Mouse (Mus musculus): ENCODE results near the gene Hacl1.

Gene Hacl1

DNA sequence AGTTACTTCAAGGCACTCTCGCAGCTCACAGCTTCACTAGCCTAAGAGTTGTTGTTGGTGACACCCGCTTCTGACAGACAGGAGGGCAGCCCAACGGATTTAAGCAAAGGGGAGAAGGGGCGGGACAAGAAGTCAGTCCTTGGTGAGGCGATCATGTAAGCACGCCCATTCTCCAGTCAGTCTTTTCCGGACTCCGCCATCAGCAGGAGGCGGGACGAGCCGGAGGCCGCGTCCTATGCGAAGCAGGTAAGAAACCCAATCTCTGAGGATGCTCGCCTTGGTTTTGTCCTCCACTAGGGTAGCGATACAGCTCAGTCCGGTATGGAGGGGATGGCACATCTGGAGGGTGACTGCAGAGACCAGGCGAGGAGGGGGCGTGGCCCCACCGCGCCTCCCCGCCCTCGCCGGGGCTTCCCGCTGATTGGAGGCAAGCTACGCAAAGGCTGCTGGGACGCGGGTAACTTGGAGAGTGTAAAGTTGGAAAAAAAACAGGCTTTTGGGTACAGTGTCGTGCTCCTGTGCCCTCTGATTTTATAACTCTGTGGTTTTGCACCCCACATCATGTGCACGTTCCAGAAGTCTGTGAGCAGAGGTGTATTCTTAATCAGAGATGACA lies at the start of gene Hacl1, which contains the start of gene Btd:
Gene Hacl1, minus strand, starts transcription at position 397 of the 616 bp plus-strand sequence.
Gene Btd, plus strand, starts transcription at position 139 of the 616 bp plus-strand sequence.
- in situ Hi-C loops (cut with MboI, MseI), result loop anchor here in 1 of 2 experiments (25.0 kb wide), 1 partner anchor 846 kb away; no protein-coding TSS in a partner anchor

DNA sequence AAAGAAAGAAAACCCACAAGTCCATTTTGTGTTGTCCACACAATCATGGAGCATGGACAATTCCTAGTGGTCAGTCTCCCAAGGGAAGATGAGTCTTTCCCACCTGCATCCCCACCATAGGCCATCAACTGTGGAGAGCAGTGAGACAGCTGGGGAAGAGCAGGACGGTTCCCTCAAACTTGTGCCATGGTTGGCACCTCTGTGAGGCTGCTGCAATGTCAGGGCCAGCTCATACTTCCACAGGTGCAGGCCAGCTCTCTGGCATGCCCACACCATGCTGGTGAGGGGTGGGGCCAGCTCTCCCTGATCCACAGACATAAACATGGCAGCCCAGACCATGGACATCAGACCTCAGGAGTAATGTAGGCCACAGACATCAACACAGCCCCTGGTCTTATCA lies 45.1 kb upstream of the Hacl1 start:
- in situ Hi-C loops (cut with MboI, MseI), result no loop called here

DNA sequence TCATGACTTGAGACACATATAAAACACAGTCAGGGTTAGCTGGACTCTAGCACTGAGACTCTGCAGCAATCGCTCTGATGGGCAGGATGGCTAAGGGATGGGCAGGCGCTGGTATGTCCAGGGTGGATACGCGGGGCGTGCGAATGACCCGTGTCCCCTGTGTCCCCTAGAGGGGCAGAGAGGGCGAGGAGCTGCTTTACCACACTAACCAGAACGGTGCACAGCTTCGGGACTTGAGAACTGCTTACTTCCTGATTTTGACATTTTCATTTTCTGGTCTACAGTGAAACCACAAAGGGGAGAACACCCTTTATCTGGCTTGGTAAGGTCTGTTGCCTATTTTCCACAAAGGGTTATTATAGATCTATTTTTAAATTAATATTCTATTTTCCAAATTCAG lies 44.6 kb upstream of the Hacl1 start:
- in situ Hi-C loops (cut with MboI, MseI), result no loop called here

DNA sequence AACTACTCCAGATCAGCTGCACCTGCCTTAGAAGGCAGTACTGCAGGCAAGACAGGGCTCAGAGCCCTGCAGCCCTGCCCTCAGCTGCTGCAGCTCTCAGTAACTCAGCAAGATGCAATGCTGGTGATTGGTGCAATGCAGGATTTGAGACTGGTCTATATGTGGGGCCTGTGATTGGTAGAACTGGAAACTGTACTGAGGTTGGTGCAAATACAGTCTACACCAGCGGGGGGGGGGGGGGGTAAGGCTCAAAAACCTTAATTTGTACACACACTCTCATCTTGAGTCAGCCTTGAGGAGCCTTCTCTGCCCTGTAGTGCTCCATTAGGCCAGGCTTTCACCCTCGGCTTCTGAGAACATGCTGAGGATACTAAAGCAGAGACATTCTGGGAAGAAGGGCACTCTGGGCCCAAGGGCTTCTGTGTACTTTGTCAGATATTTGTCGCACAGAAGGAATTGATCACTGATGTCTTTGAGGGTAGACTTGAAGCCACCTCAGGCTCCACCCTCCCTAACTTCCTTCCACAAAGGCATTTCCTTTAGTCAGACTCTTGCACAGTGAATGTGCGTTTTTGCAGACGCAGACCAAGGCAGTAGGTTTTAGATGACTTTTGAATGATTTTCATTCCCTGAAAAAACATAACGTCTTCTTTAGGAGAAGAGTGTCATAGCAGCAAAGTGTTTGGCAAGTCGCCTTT lies 43.4 kb upstream of the Hacl1 start:
- in situ Hi-C loops (cut with MboI, MseI), result no loop called here

DNA sequence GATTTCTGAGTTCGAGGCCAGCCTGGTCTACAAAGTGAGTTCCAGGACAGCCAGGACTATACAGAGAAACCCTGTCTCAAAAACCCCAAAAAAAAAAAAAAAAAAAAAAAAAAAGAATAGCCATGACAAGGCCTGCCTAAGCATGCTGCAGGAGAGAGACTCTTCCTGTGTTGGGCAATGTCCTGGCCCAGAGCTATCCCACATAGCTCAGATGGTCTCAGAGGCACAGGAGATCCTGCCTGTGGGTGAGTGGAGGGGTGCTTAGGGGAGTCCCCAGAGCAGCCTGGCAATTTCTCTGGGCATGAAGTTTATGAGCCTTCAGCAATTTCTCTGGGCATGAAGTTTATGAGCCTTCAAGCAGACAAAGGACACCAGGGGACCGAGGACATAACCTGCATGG lies 42.5 kb upstream of the Hacl1 start:
- in situ Hi-C loops (cut with MboI, MseI), result no loop called here

DNA sequence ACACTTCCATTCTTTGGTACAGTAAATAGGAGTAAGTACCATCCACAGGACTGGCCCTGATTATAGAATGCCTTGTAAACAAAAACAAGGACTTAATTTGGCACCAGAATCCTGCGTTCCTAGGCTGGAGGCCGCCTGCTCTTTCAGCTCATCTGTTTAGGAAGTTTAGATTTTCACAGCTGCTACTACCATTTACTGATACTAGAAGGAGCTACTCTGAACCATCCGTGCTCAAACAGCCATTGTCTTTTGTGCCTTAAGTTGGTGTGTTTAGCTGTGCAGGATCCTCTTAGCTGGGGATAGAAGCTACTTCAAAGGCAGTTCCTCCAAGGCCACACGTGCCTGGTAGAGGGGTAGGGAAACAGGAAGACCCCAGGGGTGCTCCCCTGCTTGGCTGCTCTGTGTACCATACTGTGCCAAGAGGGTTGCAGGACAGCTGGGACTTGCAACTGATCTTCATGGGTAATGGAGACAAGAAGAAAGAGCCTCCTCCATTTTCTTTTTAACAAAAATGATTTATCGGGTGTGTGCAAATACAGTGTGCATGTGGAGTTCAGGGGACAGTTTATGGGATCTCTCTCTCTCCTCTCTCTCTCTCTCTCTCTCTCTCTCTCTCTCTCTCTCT lies 41.0 kb upstream of the Hacl1 start:
- in situ Hi-C loops (cut with MboI, MseI), result no loop called here

DNA sequence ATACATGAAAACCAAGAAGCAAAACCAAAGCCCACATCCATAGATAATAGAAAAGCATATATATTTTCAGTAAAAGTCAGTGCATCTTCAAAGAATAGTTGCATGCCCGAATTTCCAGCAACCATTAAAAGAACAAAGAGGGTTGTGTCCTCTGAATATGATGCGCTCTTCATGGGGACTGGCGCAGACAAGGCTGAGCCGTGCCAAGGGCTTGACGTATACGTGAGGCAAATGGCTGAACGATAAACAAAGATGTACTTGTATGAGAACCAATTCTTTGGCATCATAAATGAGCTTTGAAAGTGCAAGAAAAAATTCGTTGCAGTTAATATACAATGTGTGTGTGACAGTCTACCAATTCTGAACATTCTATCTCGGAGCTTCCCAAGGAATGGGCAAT lies 40.2 kb upstream of the Hacl1 start:
- in situ Hi-C loops (cut with MboI, MseI), result no loop called here

DNA sequence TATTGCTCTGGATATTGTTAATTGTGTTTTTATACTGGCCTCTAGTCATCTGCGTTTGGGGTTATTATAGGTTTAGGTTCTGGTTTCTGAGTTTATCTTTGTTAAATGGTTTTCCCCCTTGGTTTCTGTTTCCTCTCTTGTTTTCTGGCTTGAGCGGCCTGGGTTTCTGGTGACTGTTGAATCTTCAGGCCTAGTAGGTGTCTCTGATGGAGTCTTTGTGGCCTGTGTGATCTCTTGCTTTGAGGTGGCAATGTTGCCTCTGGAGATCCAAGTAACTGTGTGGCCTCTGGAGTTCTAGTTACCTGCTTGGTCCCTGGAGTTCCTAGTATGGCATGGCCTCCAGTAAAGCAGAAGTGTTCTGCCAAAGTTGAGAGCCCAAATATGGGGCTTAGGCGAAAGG lies 39.6 kb upstream of the Hacl1 start:
- in situ Hi-C loops (cut with MboI, MseI), result no loop called here

DNA sequence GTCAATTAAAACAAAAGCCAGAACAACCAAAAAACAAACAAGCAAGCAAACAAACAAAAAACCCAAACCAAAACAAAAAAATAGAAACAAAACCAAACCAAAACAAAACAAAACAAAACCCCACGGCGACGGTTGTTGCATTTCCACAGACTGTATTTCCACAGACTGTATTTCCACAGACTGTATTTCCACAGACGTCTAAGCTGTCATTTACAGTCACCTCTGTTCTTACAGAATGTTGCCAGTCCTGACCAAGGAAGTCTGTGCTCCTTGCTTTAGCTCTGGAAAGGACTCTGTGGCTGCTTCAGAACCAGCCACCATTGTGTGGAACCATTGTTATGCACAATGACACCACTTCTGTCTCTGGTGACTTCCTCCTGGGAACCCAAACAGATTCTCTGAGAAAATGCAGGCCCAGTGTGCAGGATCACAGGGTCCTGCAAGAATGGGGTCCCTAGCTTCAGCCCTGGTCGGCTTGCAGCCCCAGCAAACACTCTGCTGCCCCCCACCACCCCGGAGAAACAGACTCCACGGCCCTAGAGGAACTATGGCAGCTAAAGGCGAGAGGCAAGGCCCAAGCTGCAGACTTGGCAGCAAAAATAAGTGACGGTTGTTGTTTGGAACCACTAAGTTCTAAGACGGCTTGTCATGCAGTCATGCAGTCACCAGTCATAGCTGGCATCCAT lies 30.7 kb upstream of the Hacl1 start:
- in situ Hi-C loops (cut with MboI, MseI), result no loop called here

DNA sequence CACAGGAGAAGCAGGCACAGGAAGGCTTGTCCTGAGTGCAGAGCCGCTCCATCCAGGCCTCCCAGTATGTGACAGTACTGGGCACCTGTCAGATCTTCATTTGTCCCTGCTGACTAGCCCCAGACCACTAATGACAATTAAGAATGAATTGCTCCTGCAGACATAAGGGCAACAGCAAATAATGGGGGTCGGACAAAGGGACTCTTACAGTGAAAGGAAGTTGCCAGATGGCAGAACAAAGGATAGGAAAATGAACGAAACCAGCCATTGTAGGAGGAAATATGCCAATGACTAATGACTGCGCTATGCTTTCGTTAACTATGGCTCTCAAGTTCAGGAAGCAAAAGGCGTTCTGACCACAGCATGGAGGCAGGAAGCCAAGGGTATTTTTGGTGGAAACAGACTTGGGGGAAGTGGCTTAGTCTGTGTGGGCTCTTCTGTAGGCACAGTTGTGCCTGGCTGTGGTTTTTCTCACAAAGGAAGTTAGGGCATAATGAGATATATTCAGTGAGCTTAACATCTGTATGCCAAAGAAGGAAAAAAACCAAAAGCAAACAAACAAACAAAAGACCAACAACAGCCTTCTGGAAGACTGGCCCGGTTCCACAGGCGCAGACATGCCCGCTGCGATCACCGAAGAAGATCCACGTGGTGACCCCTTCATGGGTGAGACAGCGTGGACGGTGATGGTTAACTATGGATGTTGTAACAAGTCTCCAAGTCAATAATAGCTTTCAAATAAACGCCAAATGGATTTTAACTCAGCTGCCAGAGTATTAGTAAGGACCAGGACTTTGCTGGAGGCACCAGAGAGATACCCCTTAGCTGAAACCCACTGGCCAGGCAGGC lies 28.8 kb upstream of the Hacl1 start:
- in situ Hi-C loops (cut with MboI, MseI), result no loop called here

DNA sequence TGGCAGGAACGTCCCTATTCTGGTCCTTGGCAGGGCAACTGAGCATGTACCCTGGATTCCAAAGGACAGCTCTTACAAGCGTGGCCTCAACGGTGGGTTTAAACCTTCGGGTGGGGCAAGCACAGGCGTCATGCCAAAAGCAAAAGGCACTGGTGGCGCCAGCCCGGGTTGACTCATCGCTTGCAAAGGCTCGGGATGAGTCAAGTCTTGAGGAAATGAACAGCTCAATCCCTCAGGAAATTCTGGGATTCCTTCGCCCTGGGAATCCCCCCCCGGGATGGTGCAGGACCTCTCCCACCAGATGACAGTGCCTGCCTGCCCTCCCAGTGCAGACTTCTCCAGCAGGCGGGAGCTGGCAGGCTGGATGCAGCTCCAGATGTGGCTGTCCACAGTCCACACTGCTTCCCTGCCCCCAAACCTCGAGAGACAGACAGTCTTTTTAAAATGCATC lies 28.1 kb upstream of the Hacl1 start:
- in situ Hi-C loops (cut with MboI, MseI), result no loop called here

DNA sequence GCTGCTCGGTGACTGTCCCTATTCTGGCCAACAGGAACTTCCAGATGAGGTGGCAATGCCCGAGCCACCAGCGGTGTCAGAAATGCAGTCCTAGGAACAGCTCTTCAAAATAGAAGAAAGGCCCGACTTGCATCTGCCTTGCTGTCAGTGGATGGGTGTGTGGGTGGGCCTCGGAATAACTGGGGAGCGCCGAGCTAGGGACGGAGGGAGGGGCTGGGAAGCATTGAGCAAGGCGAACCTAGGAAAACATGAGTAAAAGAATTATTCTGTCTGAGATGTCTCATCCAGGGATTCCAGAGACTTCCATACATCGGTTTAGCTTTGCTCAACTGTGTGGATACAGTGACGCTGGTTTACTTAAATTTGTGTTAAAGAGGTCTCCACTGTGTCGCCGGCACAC lies 27.2 kb upstream of the Hacl1 start:
- in situ Hi-C loops (cut with MboI, MseI), result no loop called here

DNA sequence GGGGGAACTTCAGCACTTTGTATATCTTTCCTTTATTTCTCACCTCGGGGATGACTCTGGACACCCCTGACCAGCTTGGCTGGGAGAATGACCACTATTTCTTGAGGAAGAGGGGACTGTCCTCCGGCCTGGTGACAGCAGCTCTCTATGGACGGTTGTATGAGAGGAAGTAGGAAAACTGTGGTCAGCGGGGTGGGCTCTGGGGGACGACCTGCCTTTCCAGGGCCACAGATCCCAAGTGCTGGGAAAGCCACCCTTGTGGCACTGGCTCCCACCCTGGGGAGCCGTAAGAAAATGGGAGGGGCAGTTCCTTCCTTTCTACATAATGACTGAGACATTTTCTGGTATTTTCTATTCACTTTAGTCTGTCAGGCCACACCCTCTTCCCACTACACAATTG lies 26.7 kb upstream of the Hacl1 start:
- in situ Hi-C loops (cut with MboI, MseI), result no loop called here

DNA sequence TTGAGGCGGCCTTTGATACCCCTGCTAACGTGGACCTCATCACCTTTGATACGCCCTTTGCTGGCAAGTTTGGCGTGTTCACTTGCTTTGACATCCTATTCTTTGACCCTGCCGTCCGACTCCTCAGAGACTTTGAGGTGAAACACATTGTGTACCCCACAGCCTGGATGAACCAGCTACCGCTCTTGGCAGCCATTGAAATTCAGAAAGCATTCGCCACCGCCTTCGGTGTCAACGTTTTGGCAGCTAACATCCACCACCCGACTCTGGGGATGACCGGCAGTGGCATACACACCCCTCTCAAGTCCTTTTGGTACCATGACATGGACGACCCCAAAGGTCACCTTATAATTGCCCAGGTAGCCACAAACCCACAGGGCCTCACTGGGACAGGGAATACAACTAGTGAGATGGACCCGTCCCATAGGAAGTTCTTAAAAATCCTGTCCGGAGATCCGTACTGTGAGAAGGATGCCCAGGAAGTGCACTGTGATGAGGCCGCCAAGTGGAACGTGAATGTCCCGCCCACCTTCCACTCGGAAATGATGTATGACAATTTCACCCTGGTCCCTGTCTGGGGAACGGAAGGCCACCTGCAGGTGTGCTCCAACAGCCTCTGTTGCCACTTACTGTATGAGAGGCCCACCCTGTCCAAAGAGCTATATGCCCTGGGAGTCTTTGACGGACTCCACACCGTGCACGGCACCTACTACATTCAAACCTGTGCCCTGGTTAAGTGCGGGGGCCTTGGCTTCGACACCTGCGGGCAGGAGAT lies 26.0 kb upstream of the Hacl1 start:
- in situ Hi-C loops (cut with MboI, MseI), result no loop called here

DNA sequence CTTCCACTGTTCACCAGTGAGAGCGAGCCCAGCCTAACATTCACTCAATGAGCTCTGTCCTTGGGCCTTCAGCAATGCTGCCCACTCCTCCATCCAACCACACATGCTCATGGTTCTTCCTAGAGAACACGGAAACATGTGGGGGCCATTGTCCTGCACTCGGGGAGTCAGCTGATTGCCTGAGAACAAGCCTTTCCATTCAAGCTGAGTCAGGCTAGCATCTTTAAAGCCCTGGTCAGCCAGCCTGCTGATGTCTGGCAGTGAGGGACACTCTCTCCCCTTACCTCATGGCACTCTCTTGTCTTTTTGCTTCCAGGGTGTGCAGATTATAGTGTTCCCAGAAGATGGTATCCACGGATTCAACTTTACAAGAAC lies 24.5 kb upstream of the Hacl1 start:
- in situ Hi-C loops (cut with MboI, MseI), result no loop called here

DNA sequence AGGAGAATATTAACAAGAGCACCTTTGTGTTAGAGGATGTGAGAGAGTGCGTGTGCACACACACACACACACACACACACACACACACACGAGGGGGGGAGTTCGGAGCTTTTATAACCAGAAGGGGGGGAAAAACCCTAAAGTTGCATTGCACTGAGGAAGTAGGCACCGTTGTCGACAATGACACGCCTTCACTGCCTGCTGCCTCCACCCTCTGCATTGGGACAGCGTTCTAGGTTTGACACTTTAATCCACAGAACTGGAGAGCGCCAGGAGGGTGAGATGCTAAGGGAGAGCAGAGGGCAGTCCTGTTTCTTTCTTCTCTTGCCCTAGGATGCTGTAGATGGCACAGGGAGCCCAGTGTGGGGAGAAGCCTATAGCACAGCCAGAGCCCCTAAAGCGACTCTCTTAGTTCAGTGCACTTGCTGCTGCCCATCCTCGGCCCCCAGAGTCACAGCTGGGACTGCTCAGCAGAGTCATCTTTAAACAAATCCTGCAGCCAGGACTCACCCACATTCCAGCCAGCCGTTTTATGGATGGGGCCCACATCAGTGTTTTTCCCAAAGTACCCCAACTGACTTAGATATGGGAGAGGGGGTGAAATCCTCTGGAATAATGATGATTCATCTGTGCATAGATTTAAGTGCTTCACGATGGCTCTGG lies 23.9 kb upstream of the Hacl1 start:
- in situ Hi-C loops (cut with MboI, MseI), result no loop called here

DNA sequence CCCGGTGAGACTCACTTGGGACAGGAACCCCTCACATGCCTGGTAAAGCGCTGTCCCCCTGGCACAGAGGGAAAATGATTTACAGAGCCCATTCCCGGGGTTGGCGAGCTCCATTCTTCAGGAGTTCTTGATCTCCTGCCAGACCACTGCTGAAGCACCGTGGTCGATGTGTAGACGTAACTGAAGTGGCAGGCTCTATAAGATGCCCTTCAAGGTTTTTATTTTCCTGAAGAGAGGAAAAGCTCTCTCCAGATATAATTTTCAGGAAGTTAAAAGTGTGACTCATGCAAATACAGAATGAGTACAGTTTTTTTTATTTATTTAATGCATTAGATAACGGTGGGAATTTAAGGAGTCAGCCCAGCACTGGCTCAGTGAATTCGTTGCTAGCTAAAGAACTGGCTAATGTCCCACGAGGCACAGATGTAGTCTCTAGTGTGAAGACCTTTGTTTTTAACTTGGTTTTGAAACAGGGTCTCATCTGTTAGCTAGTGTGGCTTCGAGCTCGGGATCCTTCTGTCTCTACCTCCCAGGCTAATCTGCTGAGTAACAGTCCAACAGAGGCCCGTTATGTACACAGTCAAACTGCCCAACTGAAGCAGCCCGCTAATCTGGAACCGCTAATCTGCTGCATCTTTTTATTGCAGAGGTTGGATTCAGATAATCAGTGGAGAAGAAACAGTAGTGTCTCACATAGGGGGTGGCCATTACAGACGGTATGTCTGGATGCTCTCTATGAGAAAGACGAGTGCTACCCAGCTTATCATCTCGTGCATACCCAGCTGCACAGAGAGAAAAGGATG lies 23.2 kb upstream of the Hacl1 start:
- in situ Hi-C loops (cut with MboI, MseI), result no loop called here

DNA sequence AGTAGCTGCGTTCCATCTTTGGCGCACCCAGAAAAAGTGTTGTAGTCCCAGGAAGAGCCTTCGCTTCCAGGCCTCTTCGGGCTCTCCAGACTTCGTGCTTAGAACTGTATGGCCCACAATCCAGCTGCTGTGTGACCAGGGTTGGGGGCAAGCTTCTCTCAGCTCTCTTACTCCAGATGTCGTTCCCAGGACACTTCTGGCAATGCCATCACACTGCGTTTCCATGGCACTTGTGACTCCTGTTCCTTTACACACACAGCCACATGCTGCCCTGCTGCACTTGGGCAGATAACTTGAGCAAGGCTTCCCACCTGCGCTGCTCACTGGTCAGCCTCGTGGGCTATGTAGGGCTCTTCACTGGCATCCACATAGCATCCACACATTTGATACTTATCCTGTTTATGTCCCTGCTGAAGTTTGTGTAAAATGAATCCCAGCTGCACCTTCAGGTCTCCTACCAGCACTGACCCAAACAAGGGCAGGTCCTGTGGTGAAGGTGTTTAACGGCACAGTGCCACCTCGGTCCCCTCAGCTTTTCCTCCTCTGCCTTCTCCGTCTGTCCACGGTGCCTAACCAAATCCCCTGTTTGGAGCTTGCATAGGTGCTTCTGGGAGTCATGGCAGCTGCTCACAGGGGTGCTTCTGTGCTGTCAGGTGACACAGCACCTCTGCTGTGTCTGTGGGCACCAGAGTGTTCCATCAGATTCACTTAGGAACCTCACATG lies 22.5 kb upstream of the Hacl1 start:
- in situ Hi-C loops (cut with MboI, MseI), result no loop called here
